Mouse (Mus musculus) urinary bladder, adult 2 months (tissue): ENCODE results near the gene Tktl2. TPM values are rescaled to one million over a fixed set of nuclear protein-coding genes. Genes with fewer than 3 reads are reported as not detected.

Experiments
- DNase-seq: peaks from one replicate; pipeline ENCODE4 v3.0.0; 2022; ENCODE audit warnings: low spot score
- polyA plus RNA-seq: library from polyadenylated mRNA; depleted of rRNA; stranded (reverse); fragments of >200 nt; gene quantifications from 2 replicates; pipeline ENCODE4 v1.2.3, GENCODE M21; 2012; rRNA removed

Tktl2 gene
- not detected in 2 replicates for polyA plus RNA-seq

- DNase-seq = no peak
Observed at GRCm38 (mm10) chr8:66511537-66511936, at the start of gene Tktl2. Gene Tktl2, plus strand, starts transcription at chr8:66511756.

- no peak for DNase-seq
Observed at GRCm38 (mm10) chr8:66469821-66470220, 41.7 kb upstream of the Tktl2 start.

GRCm38 (mm10) chr8:66476880-66477279 lies 34.7 kb upstream of the Tktl2 start:
- DNase-seq = no peak

GRCm38 (mm10) chr8:66486084-66486763 lies 25.3 kb upstream of the Tktl2 start, which contains the start of gene Tma16:
Gene Tma16, minus strand, starts transcription at chr8:66486530.
- DNase-seq = peak; percentile 61

- no peak for DNase-seq
Observed at GRCm38 (mm10) chr8:66488556-66488955, 23.0 kb upstream of the Tktl2 start.

GRCm38 (mm10) chr8:66490624-66491023 lies 20.9 kb upstream of the Tktl2 start:
- no peak for DNase-seq

- DNase-seq = no peak
Observed at GRCm38 (mm10) chr8:66494496-66494895, 17.1 kb upstream of the Tktl2 start.

- DNase-seq = peak; percentile 50
Observed at GRCm38 (mm10) chr8:66495726-66496125, 15.8 kb upstream of the Tktl2 start.

- DNase-seq = no peak
Observed at GRCm38 (mm10) chr8:66496998-66497577, 14.5 kb upstream of the Tktl2 start.

GRCm38 (mm10) chr8:66503381-66503780 lies 8.2 kb upstream of the Tktl2 start:
- no peak for DNase-seq

GRCm38 (mm10) chr8:66519149-66519548 lies 7.6 kb downstream of the Tktl2 start:
- DNase-seq = no peak

GRCm38 (mm10) chr8:66520576-66520975 lies 9.0 kb downstream of the Tktl2 start:
- no peak for DNase-seq

- no peak for DNase-seq
Observed at GRCm38 (mm10) chr8:66550092-66550491, 38.5 kb downstream of the Tktl2 start.

Other genes starting within 250 kb of the Tktl2 start
- 5.4 and 5.5 TPM in 2 replicates for gene Tma16, start 25.2 kb upstream of the Tktl2 start, polyA plus RNA-seq
- 0.07 TPM in 1 of 2 replicates, not detected in the other for gene Npy5r, start 176.4 kb downstream of the Tktl2 start, polyA plus RNA-seq
- gene Npy1r, start 185.4 kb downstream of the Tktl2 start, polyA plus RNA-seq = 67.4 and 68.2 TPM in 2 replicates